Mouse (Mus musculus) MN1 (cell line): ENCODE measurements around the gene Gja8.

Experiments
- DNase-seq: peaks from one replicate; pipeline ENCODE4 v3.0.0-alpha.2; 2016; ENCODE audit warnings: low spot score

The Gja8 gene

DNA sequence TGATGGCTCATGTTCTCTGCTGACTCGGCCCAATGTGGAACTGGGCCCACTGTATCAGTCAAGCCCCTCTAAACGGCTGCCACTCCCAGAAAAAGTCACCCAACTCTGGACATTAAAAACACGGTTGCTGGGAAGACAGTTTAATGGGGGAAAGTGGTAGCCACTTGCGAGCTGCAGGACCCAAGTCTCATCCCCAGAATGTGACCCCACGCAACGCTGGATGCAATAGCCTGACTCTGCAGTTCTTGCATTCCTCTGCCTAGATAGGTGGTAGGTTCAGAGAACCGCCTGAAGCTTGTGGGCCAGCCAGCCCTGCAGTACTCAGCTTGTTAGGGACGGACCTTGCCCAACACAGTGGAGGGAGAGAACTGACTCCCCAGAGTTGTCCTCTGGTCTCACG lies 46.3 kb downstream of the Gja8 start:
- DNase-seq = no peak

DNA sequence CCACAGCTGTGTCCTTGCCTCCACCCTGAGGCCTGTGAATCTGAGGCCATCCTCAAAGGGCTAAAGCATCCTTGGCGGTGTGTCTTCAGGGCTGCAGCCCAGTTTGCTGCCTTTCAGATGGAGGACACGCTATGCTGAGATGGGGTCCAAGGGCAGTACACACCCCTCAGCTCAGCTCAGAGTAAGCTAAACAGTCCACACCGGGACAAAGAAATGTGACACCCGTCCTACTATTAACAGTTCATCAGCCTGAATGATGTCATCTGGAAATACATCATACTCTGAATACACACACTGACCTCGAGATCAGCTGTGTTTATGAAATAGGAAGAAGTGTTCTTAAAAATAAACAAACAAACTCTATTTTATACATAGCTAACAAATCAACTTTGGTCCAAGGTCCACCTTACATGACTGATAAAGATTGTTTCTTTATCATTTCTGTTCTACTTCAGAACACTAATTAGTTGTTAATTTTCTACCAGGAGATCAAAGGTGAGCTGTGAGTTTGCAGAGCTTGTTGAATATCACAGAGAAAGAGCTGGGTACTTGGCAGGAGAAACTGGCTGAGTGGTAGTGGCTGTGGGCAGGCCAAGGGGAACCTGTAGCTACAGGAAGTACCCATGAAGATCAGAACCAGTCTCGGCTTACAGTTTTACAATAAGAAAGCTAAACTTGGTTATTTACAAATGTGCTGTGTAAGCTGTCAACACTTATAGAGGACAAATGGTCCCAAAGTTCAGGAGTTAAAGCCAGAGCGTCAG lies 50.8 kb downstream of the Gja8 start:
- DNase-seq = no peak

DNA sequence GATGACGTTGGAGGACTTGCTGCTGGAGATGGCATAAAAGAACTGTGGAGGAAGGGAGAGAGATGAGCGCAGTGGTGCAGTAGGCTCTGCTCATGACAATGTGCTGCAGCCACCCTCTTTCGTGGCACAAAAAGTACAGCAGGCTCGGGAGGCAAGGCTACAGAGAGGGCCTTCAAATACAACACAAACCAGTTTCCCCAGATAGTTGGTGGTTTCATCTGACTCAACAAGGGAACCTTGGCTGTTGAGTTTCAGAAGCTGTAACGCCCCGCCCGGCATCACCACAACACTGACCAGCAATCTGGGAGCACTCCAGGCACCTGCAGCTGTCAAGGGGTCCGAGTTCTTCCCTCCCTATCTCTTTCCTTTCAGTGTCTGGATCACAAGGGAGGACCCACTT lies 53.3 kb downstream of the Gja8 start:
- DNase-seq = no peak

DNA sequence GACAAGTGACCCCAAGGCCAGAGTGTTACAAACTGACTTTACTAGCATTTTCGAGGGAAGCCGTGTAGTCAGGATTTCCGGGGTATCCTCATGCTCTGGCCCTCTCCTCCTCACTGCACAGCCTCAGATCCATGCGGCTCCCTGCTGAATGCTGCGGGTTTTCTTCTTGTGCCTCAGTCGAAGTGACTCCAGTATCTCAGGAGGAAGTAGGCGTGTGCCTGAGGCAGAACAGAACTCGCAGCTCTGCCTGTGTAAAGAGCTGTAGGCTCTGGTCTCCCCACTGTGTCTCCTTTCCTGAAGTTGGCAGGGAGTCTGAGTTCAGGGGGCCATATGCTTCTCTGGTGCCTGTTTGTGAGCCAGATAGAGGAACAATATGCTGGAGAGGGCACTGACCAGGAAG lies 54.8 kb downstream of the Gja8 start:
- DNase-seq = no peak

DNA sequence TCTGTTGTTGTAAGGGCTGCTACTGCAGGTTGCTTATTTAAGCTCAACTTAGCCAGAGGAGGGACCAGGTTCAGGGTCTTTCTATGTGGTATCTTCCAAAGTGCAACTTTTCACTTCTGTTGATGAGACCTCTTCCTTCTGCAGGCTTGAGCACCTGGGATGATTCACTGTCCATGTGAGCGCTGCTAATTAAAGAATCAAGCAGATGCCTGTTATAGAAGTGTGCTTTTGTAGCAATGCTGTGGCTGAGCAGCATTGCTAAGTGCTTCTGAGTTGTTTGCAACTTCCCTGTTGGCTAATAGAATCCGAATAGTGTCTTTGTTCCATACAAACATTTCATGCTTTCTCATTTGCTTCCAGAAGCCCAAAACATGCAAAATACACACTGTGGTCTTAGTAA lies 55.5 kb downstream of the Gja8 start:
- DNase-seq = no peak

DNA sequence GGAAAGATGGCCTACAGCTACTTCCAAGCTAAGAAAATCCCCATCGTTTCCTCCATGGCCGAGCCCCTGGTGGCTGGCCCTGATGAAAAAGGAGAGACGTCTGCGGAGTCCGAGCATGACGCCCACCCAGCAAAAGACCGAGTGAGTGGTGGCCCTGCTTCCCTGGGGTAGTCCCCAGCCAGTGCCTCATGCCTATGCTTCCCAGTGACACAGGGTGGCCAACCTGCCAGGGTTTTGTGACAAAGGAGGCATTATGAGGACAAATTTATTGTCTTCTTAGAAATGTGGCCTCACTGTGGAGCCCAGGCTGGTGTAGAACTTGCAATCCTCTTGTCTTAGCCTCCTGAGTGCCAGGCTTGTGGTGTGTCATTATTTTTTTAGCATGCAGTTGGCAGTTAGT lies 56.7 kb downstream of the Gja8 start:
- DNase-seq = no peak

DNA sequence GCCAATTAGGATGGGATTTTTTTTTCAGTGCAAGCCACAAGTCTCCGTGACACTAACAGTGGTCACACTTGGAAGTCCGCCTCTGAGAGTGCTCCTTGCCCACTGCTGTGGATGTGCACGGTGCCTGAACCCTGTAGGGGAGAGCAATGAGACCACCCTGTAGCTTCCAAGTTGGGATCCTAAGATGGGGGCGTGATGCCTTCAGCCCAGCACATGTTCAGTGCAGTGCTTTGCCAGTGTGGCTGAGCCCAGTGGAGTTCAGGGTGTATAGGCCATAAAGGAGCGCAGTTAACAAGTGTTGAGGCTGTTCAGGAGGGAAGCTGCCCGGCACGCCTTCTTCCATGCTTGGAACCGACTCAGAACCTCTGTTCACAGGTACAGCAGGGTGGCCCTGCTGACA lies 57.3 kb downstream of the Gja8 start:
- DNase-seq = no peak

DNA sequence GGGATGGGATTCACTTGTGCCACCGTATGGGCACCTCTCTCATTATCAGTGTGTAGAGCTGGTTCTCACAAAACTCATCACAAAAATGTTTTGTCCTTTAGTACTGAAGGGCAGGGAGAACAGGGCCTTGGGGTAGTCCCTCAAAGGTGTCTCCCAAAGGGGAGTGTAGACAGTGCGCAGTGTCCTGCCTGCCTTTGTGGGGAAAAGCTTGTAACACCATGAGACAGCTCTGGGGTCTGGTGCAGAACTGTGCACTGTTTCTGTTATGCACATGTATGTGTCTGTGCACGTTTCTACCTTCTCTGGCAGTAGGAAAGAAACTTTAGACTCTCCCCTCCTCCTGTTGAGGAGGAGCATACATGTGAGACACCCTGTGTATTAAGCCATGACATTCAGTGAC lies 58.0 kb downstream of the Gja8 start:
- DNase-seq = no peak
